Mouse (Mus musculus) liver, postnatal 0 days (tissue): ENCODE results near the gene Fto. TPM values are rescaled to one million over a fixed set of nuclear protein-coding genes. Genes with fewer than 3 reads are reported as not detected.

ENCODE experiments used
- ATAC-seq: fragments of 200-750 bp; cut with Nextera tagmentation; 2 replicates; pipeline ENCODE4 v1.8.0; 2017; ENCODE audit warnings: mild to moderate bottlenecking, moderate library complexity
- DNase-seq: peaks from one replicate; pipeline ENCODE4 v3.0.0-alpha.2; 2016
- H3K27ac ChIP-seq: fragments of 300-500 bp; sonication (generic); 2 replicates; pipeline ENCODE4 v1.5.1; 2014; ENCODE audit warnings: antibody characterized with exemption, moderate library complexity, mild to moderate bottlenecking, low read depth
- H3K27me3 ChIP-seq: fragments of 300-500 bp; sonication (generic); 2 replicates; pipeline ENCODE4 v1.6.1; 2014; ENCODE audit warnings: low read length, control low read depth, mixed read lengths; ENCODE audit not compliant: insufficient read depth
- H3K36me3 ChIP-seq: fragments of 300-500 bp; sonication (generic); replicated peaks from 2 replicates; pipeline ENCODE4 v1.6.1; 2014; ENCODE audit warnings: mild to moderate bottlenecking, control low read depth, low read length, moderate library complexity, mixed read lengths; ENCODE audit not compliant: insufficient read depth
- H3K4me1 ChIP-seq: fragments of 300-500 bp; sonication (generic); 2 replicates; pipeline ENCODE4 v1.6.1; 2014; ENCODE audit warnings: antibody characterized with exemption, mild to moderate bottlenecking, control low read depth; ENCODE audit not compliant: insufficient read depth
- H3K4me2 ChIP-seq: fragments of 300-500 bp; sonication (generic); 2 replicates; pipeline ENCODE4 v1.6.1; 2014; ENCODE audit warnings: low read depth, mild to moderate bottlenecking, low read length, moderate library complexity, mixed read lengths
- H3K4me3 ChIP-seq: fragments of 300-500 bp; sonication (generic); 2 replicates; pipeline ENCODE4 v1.5.1; 2014; ENCODE audit warnings: low read depth, low read length
- H3K9ac ChIP-seq: fragments of 300-500 bp; sonication (generic); replicated peaks from 2 replicates; pipeline ENCODE4 v1.6.1; 2014; ENCODE audit warnings: mild to moderate bottlenecking, moderate library complexity
- H3K9me3 ChIP-seq: fragments of 300-500 bp; sonication (generic); 2 replicates; pipeline ENCODE4 v1.6.1; 2016; ENCODE audit warnings: mild to moderate bottlenecking, control low read depth, low read length, mixed read lengths
- CTCF ChIP-seq: sonication (generic); IDR thresholded peaks from 2 replicates; pipeline ENCODE4 v1.5.1; 2016; ENCODE audit warnings: antibody characterized with exemption, low read depth
- EP300 ChIP-seq: IDR thresholded peaks from 2 replicates; pipeline ENCODE4 v1.6.1; 2016; ENCODE audit warnings: antibody characterized with exemption, low read depth, mild to moderate bottlenecking
- WGBS: fragments of 180-500 bp; shearing (Covaris S2); extraction: QIAGEN DNeasy Blood & Tissue Kit; methylation state at CpG from one replicate; pipeline ENCODE4 v1.1.7; 2014; ENCODE audit not compliant: insufficient replicate concordance; 5-methylcytosine and 5-hydroxymethylcytosine counted together
- polyA plus RNA-seq: library from polyadenylated mRNA; unstranded; fragments of >200 nt; fragmentation: Nextera tagmentation; extraction: Ambion mirVana; gene quantifications from 2 replicates; pipeline ENCODE4 v1.2.1, GENCODE M21; 2015

The Fto gene
- polyA plus RNA-seq, 1 experiment from 2014 or later, result 10.8 TPM

DNA sequence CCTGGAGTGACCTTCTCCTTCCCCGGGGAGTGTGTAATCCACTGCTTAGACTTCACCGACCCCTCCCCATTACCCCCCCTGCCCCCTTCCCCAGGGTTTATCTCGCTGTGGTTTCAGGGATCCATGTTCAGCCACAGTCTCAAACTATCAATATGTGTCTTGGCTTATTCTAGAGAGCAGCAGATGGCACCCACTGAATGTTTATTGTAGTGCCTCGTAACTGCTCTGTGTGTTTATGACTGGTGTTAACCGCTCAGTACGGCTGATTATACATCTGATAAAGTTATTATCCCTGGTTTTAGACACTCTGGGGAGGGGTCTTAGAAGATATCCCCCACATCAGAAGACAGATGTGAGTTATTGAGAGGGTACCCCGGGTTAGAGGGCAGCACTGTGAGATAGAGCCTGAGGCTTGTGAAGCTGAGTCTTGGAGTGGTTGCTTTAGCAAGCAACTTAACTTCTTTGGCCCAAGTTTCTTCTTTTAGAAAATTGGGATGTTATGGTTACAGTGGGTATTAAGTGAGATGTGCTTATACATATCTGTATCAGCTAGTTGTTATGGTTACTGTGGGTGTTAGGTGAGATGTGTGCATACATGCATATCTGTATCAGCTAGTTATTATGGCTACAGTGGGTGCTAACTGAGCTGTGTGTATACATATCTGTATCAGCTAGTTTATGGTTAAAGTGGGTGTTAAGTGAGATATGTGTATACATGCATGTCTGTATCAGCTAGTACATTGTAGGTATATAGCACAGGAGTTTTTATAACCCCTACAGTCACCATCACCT lies 5.8 kb downstream of the Fto start:
- ATAC-seq (no peak), DNase-seq (no peak)
- Histone ChIP-seq H3K27me3 (no peaks in the 10 kb centered on the region), H3K4me1 (peaks cover 7% of the 10 kb centered on the region), H3K4me2 (no peak overlapping the region), H3K9ac (no peak overlapping the region), H3K9me3 (no peaks in the 10 kb centered on the region), H3K36me3 (no peaks in the 10 kb centered on the region), H3K27ac (no peak overlapping the region), H3K4me3 (no peak overlapping the region)
- 80% methylated on average over 7 of the region's 7 CpGs for WGBS
- no peak for TF ChIP-seq CTCF
- TF ChIP-seq EP300, result no peak

DNA sequence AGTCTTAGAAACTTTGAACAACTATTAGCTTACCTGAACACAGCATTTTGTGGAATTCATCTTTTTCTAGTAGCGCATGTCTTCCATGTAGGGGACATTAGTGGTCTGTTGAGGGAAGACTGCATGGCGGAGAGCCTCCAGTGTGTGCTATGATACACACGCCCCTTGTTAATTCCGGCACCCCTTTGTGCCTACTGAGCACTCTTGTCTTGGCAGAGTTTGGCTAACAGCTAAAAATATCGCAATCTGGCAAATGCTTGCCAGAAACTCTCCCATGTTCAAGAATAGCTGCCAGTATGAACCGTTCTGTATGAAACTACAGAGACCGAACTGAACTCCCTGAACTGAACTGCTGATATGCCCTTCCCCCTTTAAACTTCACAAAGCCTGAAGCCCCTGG lies 10.2 kb downstream of the Fto start:
- ATAC-seq (no peak), DNase-seq (no peak)
- Histone ChIP-seq H3K27me3 (no peaks in the 10 kb centered on the region), H3K4me1 (peaks cover 7% of the 10 kb centered on the region; the same call in 1 of the 2 replicates), H3K4me2 (no peak overlapping the region), H3K9ac (no peak overlapping the region), H3K36me3 (no peaks in the 10 kb centered on the region), H3K9me3 (no peaks in the 10 kb centered on the region), H3K4me3 (no peak overlapping the region), H3K27ac (no peak overlapping the region)
- 81% methylated on average over 7 of the region's 7 CpGs for WGBS
- TF ChIP-seq EP300, result no peak
- no peak for TF ChIP-seq CTCF

- H3K4me1 ChIP-seq, result peaks cover 7% of the 10 kb centered on the region; the same call in 1 of the 2 replicates
- H3K9me3 ChIP-seq, result no peaks in the 10 kb centered on the region
- H3K36me3 ChIP-seq, result no peaks in the 10 kb centered on the region
- ATAC-seq (peak; percentile 71), DNase-seq (peak; percentile 58)
- 57% methylated on average over 9 of the region's 9 CpGs for WGBS
- no peak overlapping the region for H3K4me3 ChIP-seq
- H3K9ac ChIP-seq, result no peak overlapping the region
- TF ChIP-seq EP300 (no peak), CTCF (peak; percentile 58)
- H3K4me2 ChIP-seq, result no peak overlapping the region
- H3K27me3 ChIP-seq, result no peaks in the 10 kb centered on the region
- no peak overlapping the region for H3K27ac ChIP-seq
Observed at GRCm38 (mm10) chr8:91324271-91324670, 10.9 kb downstream of the Fto start.

DNA sequence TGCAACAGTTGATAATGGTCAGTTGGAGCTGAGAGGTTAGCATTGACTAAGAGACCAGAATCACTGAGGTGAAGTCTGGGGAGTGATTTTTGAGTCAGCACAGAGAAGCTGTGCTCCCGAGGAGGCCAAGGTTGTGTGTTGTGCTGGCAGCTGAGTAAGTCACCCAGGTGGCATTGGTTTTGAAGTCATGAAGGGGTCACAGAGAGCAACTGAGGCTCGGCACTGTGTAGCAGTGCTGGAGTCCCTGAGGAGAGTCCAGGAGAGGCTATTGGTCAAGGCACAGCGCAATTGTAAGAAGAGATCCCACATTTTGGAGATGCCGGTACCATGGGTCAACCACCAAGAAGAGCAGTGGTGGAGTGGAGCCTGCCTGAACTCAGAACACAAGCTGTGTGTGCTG lies 11.6 kb downstream of the Fto start:
- no peak overlapping the region for H3K9ac ChIP-seq
- H3K9me3 ChIP-seq, result no peaks in the 10 kb centered on the region
- peaks cover 8% of the 10 kb centered on the region; the same call in 1 of the 2 replicates for H3K4me1 ChIP-seq
- no peak for TF ChIP-seq CTCF
- no peak overlapping the region for H3K4me3 ChIP-seq
- H3K27ac ChIP-seq, result no peak overlapping the region
- no peaks in the 10 kb centered on the region for H3K36me3 ChIP-seq
- no peaks in the 10 kb centered on the region for H3K27me3 ChIP-seq
- no peak for ATAC-seq
- no peak for DNase-seq
- no peak overlapping the region for H3K4me2 ChIP-seq
- 86% methylated on average over 4 of the region's 4 CpGs for WGBS

- no peaks in the 10 kb centered on the region for H3K27me3 ChIP-seq
- H3K4me2 ChIP-seq, result no peak overlapping the region
- TF ChIP-seq EP300, result no peak
- TF ChIP-seq CTCF, result no peak
- H3K27ac ChIP-seq, result no peak overlapping the region
- ATAC-seq (no peak), DNase-seq (no peak)
- no peaks in the 10 kb centered on the region for H3K36me3 ChIP-seq
- H3K4me1 ChIP-seq, result peaks cover 12% of the 10 kb centered on the region; the same call in 1 of the 2 replicates
- H3K4me3 ChIP-seq, result no peak overlapping the region
- 45% methylated on average over 3 of the region's 3 CpGs for WGBS
- no peak overlapping the region for H3K9ac ChIP-seq
- H3K9me3 ChIP-seq, result no peaks in the 10 kb centered on the region
Observed at GRCm38 (mm10) chr8:91326018-91326417, 12.7 kb downstream of the Fto start.

DNA sequence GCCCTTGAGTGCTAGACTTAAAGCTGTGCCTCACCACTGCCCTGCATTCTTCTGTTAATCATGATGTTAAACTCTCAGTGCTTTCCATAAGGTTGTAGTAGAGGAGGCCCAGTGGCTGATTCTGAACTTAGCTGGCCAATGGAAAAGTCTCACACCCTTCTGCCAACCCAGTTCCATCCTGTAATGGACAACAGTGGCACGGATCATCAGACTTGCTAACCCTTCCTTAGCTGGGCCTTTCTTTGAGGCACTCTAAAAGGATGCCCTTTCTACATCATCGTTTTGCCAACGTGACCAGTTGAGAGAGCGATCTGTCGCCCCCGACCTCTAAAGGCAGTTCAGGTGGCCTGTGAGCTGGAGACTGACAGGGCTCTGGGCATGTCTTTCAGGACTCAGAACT lies 13.6 kb downstream of the Fto start:
- no peaks in the 10 kb centered on the region for H3K36me3 ChIP-seq
- H3K4me2 ChIP-seq, result no peak overlapping the region
- no peaks in the 10 kb centered on the region for H3K27me3 ChIP-seq
- H3K9ac ChIP-seq, result no peak overlapping the region
- H3K9me3 ChIP-seq, result no peaks in the 10 kb centered on the region
- no peak for TF ChIP-seq EP300
- TF ChIP-seq CTCF, result no peak
- WGBS, result 86% methylated on average over 6 of the region's 6 CpGs
- H3K4me1 ChIP-seq, result peaks cover 15% of the 10 kb centered on the region
- ATAC-seq (no peak), DNase-seq (no peak)
- no peak overlapping the region for H3K4me3 ChIP-seq
- H3K27ac ChIP-seq, result no peak overlapping the region
